23 mouse cellular contexts compared by ENCODE assay signal in the genomic region with DNA sequence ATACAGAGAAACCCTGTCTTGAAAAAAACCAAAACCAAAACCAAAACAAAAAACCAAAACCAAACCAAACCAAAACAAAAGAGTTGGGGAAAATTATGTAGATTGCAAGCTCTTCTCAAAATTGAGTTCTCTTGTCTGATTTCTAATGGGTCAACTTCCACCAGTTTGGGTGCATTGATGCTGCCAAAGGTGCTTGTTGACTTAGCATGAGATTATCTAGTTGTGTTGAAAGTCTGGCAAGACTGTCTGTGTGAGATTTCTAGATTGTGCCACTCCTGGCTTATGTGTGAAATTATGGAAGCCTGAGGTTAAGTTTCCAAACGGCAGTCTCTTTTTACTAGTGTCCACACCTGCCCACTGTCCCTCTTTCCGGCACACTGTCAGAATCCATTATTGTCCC. TPM values are rescaled to one million over a fixed set of nuclear protein-coding genes. Genes with fewer than 3 reads are reported as not detected.
DNase-seq lines count a peak whose midpoint lies in the region; ATAC-seq and TF ChIP-seq lines count a peak whose summit lies in the region.
"Had no signal": no experiment of that assay in that cellular context is flagged by ENCODE, and none has a peak within 500 bp of the region (broad histone marks: within the 10 kb centered on the region; RNA-seq: fewer than 3 reads in every experiment).

No protein-coding gene starts in this region.

- no peak overlapping the region for H3K9ac ChIP-seq in liver, adult 2 months (ENCODE audit: low read depth, low read length)
- H3K9ac ChIP-seq in midbrain, embryonic 15.5 days, result no peak overlapping the region

- H3K4me1 ChIP-seq in liver, adult 2 months (ENCODE audit: control insufficient read depth, insufficient read depth, low read length), result peaks cover 2% of the 10 kb centered on the region; the same call in 1 of the 2 replicates
- no peaks in the 10 kb centered on the region for H3K4me1 ChIP-seq in midbrain, embryonic 10.5 days
- H3K4me1 ChIP-seq in midbrain, embryonic 15.5 days, result no peaks in the 10 kb centered on the region

- H3K79me2 ChIP-seq in liver, adult 2 months (ENCODE audit: control insufficient read depth, insufficient read depth, low read length), result no peaks in the 10 kb centered on the region

- TF ChIP-seq CTCF in liver, adult 2 months (IDR thresholded peaks at IDR 0.05; ENCODE audit: low read depth, low read length), result no peak

- no peak for TF ChIP-seq POLR2A in liver, adult 2 months (IDR thresholded peaks at IDR 0.05; ENCODE audit: extremely low read depth, insufficient read depth, low read length)

- no peak overlapping the region for H3K27ac ChIP-seq in liver, adult 2 months (replicated peaks; ENCODE audit: insufficient read depth, low read depth, low read length)
- H3K27ac ChIP-seq in midbrain, embryonic 10.5 days (replicated peaks), result no peak overlapping the region
- no peak overlapping the region for H3K27ac ChIP-seq in midbrain, embryonic 15.5 days

- 34% methylated on average over 2 of the region's 2 CpGs for WGBS in liver, adult 2 months
- WGBS in midbrain, embryonic 10.5 days, result 93% methylated on average over 2 of the region's 2 CpGs
- WGBS in midbrain, embryonic 15.5 days, result 93% methylated on average over 2 of the region's 2 CpGs

- no peak for ATAC-seq in midbrain, embryonic 15.5 days (replicated peaks)
- ATAC-seq: activated CD4-positive, CD25-positive, alpha-beta regulatory T cell, adult 4 months; CD4-positive, CD25-positive, alpha-beta regulatory T cell, adult 4 months; Patski had no signal

- H3K9me3 ChIP-seq in midbrain, embryonic 10.5 days (replicated peaks), result no peaks in the 10 kb centered on the region
- no peaks in the 10 kb centered on the region for H3K9me3 ChIP-seq in midbrain, embryonic 15.5 days
- H3K9me3 ChIP-seq: G1E had no signal

- DNase-seq in liver, adult 2 months (ENCODE audit: extremely low read depth, low read depth, low spot score), result peak; percentile 89
- DNase-seq in liver (no peak), adipocyte (ENCODE audit: low spot score) (no peak)
- DNase-seq in midbrain, embryonic 10.5 days (ENCODE audit: low spot score), result peak; percentile 6
- DNase-seq in fat pad, adult 2 months (ENCODE audit: extremely low read depth, low read depth, low spot score), result peak; percentile 64
- DNase-seq in gonadal fat pad, adult 2 months (ENCODE audit: low read depth), result peak; percentile 40
- DNase-seq in layer of hippocampus, postnatal 14 days (ENCODE audit: low spot score in 2 of 2), result no peak
- DNase-seq: adrenal gland, adult 2 months; adrenal gland, adult 8-10 months; adrenal gland, postnatal 10 days; adrenal gland, postnatal 14 days; adrenal gland, postnatal 25 days; adrenal gland, postnatal 36 days; B cell, adult 2 months; cerebellum, adult 11 months; cerebellum, adult 11-12 months; cerebellum, adult 18-20 months had no signal

- H3K27me3 ChIP-seq in liver, adult 2 months (ENCODE audit: control insufficient read depth, insufficient read depth, low read length), result no peaks in the 10 kb centered on the region
- no peaks in the 10 kb centered on the region for H3K27me3 ChIP-seq in midbrain, embryonic 10.5 days (ENCODE audit: low read depth, poor library complexity, severe bottlenecking)
- H3K27me3 ChIP-seq in midbrain, embryonic 15.5 days (replicated peaks), result no peaks in the 10 kb centered on the region
- H3K27me3 ChIP-seq: CH12.LX had no signal

- no peak overlapping the region for H3K4me3 ChIP-seq in liver, adult 2 months (ENCODE audit: insufficient read depth, low read depth, low read length)
- H3K4me3 ChIP-seq in midbrain, embryonic 10.5 days, result no peak overlapping the region
- no peak overlapping the region for H3K4me3 ChIP-seq in midbrain, embryonic 15.5 days

- no peak overlapping the region for H3K4me2 ChIP-seq in midbrain, embryonic 15.5 days

- no peaks in the 10 kb centered on the region for H3K36me3 ChIP-seq in liver, adult 2 months (ENCODE audit: control insufficient read depth, insufficient read depth, low read length)
- H3K36me3 ChIP-seq in midbrain, embryonic 10.5 days, result no peaks in the 10 kb centered on the region
- H3K36me3 ChIP-seq in midbrain, embryonic 15.5 days (replicated peaks), result no peaks in the 10 kb centered on the region
- H3K36me3 ChIP-seq: G1E had no signal

RNA-seq across cellular contexts. Expression of a gene that starts 55.6 kb away (rescaled TPM):
- 30.3 and 36.3 TPM in 2 replicates for total RNA-seq in liver, adult 2 months (2014; rRNA removed)
- 12.2 and 18.8 TPM in 2 replicates for polyA plus RNA-seq in liver, adult 2 months (2012; rRNA removed)
- polyA plus RNA-seq in midbrain, embryonic 10.5 days (2016; fragmentation: Nextera tagmentation; extraction: Ambion mirVana), result 0.14 TPM in 1 of 2 replicates, not detected in the other
- 0.31 and 0.46 TPM in 2 replicates for polyA plus RNA-seq in midbrain, embryonic 15.5 days (2015; fragmentation: Nextera tagmentation; extraction: Ambion mirVana)
- polyA plus RNA-seq in gonadal fat pad, adult 2 months (2012; rRNA removed), result 23.3 and 33.0 TPM in 2 replicates
- 1 to 10 TPM; 1.3 to 1.4 TPM for total RNA-seq in layer of hippocampus, postnatal 14 days (2021)
- polyA plus RNA-seq: G1E had no signal

Comparison
In these comparisons a context has a peak if more than half of its experiments do, and no peak if none do; other contexts are left out.
1. DNase-seq: peak in liver, adult 2 months (single experiment), midbrain, embryonic 10.5 days (single experiment), fat pad, adult 2 months (single experiment) and gonadal fat pad, adult 2 months (single experiment); none in liver (single experiment), layer of hippocampus, postnatal 14 days (0 of 2) and adipocyte (single experiment).